In the genomic region with DNA sequence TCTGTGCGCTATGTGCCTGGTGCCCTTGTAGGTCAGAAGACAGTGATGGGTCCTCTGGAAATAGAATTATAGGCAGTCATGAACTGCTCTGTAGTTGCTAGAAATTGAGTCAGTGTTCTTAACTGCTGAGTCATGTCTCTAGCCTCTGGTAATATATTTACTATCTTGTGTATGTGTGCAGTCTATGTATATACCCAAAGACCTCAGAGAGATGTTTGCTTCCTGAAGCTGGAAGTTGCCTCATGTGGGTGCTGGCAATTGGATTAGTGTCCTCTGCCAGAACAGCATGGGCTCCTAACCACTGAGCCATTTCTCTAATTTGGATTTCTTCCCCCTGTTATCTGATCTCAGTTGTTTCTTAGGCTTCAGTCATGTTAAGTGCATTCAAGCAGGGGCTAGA, we compare ENCODE assay signal across 34 mouse cellular contexts. TPM values are rescaled to one million over a fixed set of nuclear protein-coding genes. Genes with fewer than 3 reads are reported as not detected.
DNase-seq lines count a peak whose midpoint lies in the region; ATAC-seq lines count a peak whose summit lies in the region.
"Had no signal": no experiment of that assay in that cellular context is flagged by ENCODE, and none has a peak within 500 bp of the region (broad histone marks: within the 10 kb centered on the region; RNA-seq: fewer than 3 reads in every experiment).

No protein-coding gene starts in this region.

- H3K36me3 ChIP-seq in liver, embryonic 13.5 days = peaks cover 81% of the 10 kb centered on the region
- H3K36me3 ChIP-seq in liver, embryonic 16.5 days (ENCODE audit: control insufficient read depth, insufficient read depth) = peaks cover 75% of the 10 kb centered on the region
- H3K36me3 ChIP-seq: neural tube, embryonic 15.5 days had no signal

- no peak for ATAC-seq in liver, embryonic 13.5 days (ENCODE audit: low read depth)
- no peak for ATAC-seq in liver, embryonic 16.5 days (ENCODE audit: low read depth)
- ATAC-seq: activated CD4-positive, CD25-positive, alpha-beta regulatory T cell, adult 4 months; forebrain, embryonic 14.5 days; intestine, postnatal 0 days had no signal

- H3K4me2 ChIP-seq in liver, embryonic 13.5 days = no peak overlapping the region
- no peak overlapping the region for H3K4me2 ChIP-seq in liver, embryonic 16.5 days (ENCODE audit: low read depth, low read length)
- H3K4me2 ChIP-seq: embryonic facial prominence, embryonic 15.5 days; heart, embryonic 11.5 days; hindbrain, embryonic 14.5 days; neural tube, embryonic 15.5 days had no signal

- WGBS in liver, embryonic 13.5 days (ENCODE audit: insufficient replicate concordance) = 95% methylated on average over 1 of the region's 1 CpGs
- WGBS in liver, embryonic 16.5 days (ENCODE audit: insufficient replicate concordance) = 97% methylated on average over 1 of the region's 1 CpGs

- peak overlapping the region; percentile 98 for H3K27ac ChIP-seq in liver, embryonic 13.5 days
- peak overlapping the region; percentile 27 for H3K27ac ChIP-seq in liver, embryonic 16.5 days (ENCODE audit: low read length)
- H3K27ac ChIP-seq: embryonic facial prominence, embryonic 10.5 days; embryonic facial prominence, embryonic 15.5 days; hindbrain, embryonic 14.5 days; neural tube, embryonic 15.5 days had no signal

- intact Hi-C loops in heart, postnatal 10 days (cut with DNase I) = no loop called here

- H3K4me3 ChIP-seq in liver, embryonic 13.5 days (replicated peaks) = no peak overlapping the region
- H3K4me3 ChIP-seq in liver, embryonic 16.5 days (ENCODE audit: low read depth, low read length) = no peak overlapping the region
- H3K4me3 ChIP-seq: embryonic facial prominence, embryonic 10.5 days; embryonic facial prominence, embryonic 15.5 days; neural tube, embryonic 15.5 days had no signal

- no peak for DNase-seq in liver, embryonic 13.5 days
- DNase-seq in liver (no peak), MN1 (ENCODE audit: low spot score) (peak; percentile 79)
- no peak for DNase-seq in heart, postnatal 10 days
- no peak for DNase-seq in kidney, postnatal 10 days
- DNase-seq in left cerebral cortex, adult 9 months (ENCODE audit: low spot score in 2 of 2) = no peak
- DNase-seq: adrenal gland, adult 2 months; adrenal gland, postnatal 36 days; B cell, adult 2 months; cerebellum, adult 18-20 months; cerebellum, postnatal 25 days; gastrocnemius, postnatal 25 days; heart, adult 18-20 months; kidney, adult 9 months; kidney, postnatal 14 days; layer of hippocampus, adult 9-11 months; lung, postnatal 36 days; midbrain, embryonic 14.5 days; retina, postnatal 1 day; right cerebral cortex, postnatal 25 days; spleen, adult 18-20 months; thymus, adult 2 months; thymus, postnatal 36 days had no signal

- H3K9ac ChIP-seq in liver, embryonic 13.5 days = peak overlapping the region; percentile 14; the same call in 1 of the 2 replicates
- no peak overlapping the region for H3K9ac ChIP-seq in liver, embryonic 16.5 days (ENCODE audit: low read depth, low read length)
- H3K9ac ChIP-seq: embryonic facial prominence, embryonic 15.5 days; hindbrain, embryonic 14.5 days; neural tube, embryonic 15.5 days had no signal

- H3K27me3 ChIP-seq in liver, embryonic 13.5 days = no peaks in the 10 kb centered on the region
- H3K27me3 ChIP-seq in liver, embryonic 16.5 days (ENCODE audit: control insufficient read depth, insufficient read depth, low read depth, low read length) = no peaks in the 10 kb centered on the region
- H3K27me3 ChIP-seq: embryonic facial prominence, embryonic 15.5 days; neural tube, embryonic 15.5 days had no signal

- H3K4me1 ChIP-seq in liver, embryonic 13.5 days (replicated peaks) = peaks cover 63% of the 10 kb centered on the region
- peaks cover 26% of the 10 kb centered on the region for H3K4me1 ChIP-seq in liver, embryonic 16.5 days (ENCODE audit: control insufficient read depth, low read depth, low read length)

- no peaks in the 10 kb centered on the region for H3K9me3 ChIP-seq in liver, embryonic 13.5 days (replicated peaks)
- H3K9me3 ChIP-seq in liver, embryonic 16.5 days (replicated peaks; ENCODE audit: control insufficient read depth, low read length) = no peaks in the 10 kb centered on the region
- H3K9me3 ChIP-seq: embryonic facial prominence, embryonic 10.5 days; embryonic facial prominence, embryonic 15.5 days; neural tube, embryonic 15.5 days had no signal

RNA-seq across cellular contexts. Expression of a gene that starts 3.3 kb away (rescaled TPM):
- 38.2 and 42.2 TPM in 2 replicates for polyA plus RNA-seq in liver, embryonic 13.5 days (2015; fragmentation: Nextera tagmentation; extraction: Ambion mirVana)
- polyA plus RNA-seq in liver, embryonic 16.5 days (2015; fragmentation: Nextera tagmentation; extraction: Ambion mirVana) = 19.5 and 20.9 TPM in 2 replicates
- 100 to 1,000 TPM; 106 to 113 TPM for total RNA-seq in heart, postnatal 10 days (2021)

RNA-seq across cellular contexts. Expression of a gene that starts 9.2 kb away (rescaled TPM):
- 0.22 and 0.47 TPM in 2 replicates for polyA plus RNA-seq in liver, embryonic 13.5 days (2015; fragmentation: Nextera tagmentation; extraction: Ambion mirVana)
- 0.24 and 0.67 TPM in 2 replicates for polyA plus RNA-seq in liver, embryonic 16.5 days (2015; fragmentation: Nextera tagmentation; extraction: Ambion mirVana)
- 1 to 10 TPM; 1.0 to 2.3 TPM for total RNA-seq in heart, postnatal 10 days (2021)
- total RNA-seq: liver, adult 2 months; monocyte, adult 5-6 weeks had no signal

RNA-seq across cellular contexts. Expression of a gene that starts 9.3 kb away (rescaled TPM):
- polyA plus RNA-seq in liver, embryonic 13.5 days (2015; fragmentation: Nextera tagmentation; extraction: Ambion mirVana) = 5.1 and 11.3 TPM in 2 replicates
- 10.7 and 17.7 TPM in 2 replicates for polyA plus RNA-seq in liver, embryonic 16.5 days (2015; fragmentation: Nextera tagmentation; extraction: Ambion mirVana)
- total RNA-seq in heart, postnatal 10 days (2021) = 10 to 100 TPM; 19.0 to 27.2 TPM

RNA-seq across cellular contexts. Expression of a gene that starts 12.1 kb away (rescaled TPM):
- 109 and 122 TPM in 2 replicates for polyA plus RNA-seq in liver, embryonic 13.5 days (2015; fragmentation: Nextera tagmentation; extraction: Ambion mirVana)
- 102 and 103 TPM in 2 replicates for polyA plus RNA-seq in liver, embryonic 16.5 days (2015; fragmentation: Nextera tagmentation; extraction: Ambion mirVana)
- total RNA-seq in heart, postnatal 10 days (2021) = 10 to 100 TPM; 15.3 to 17.6 TPM

RNA-seq across cellular contexts. Expression of a gene that starts 13.0 kb away (rescaled TPM):
- 38.7 and 50.1 TPM in 2 replicates for polyA plus RNA-seq in liver, embryonic 13.5 days (2015; fragmentation: Nextera tagmentation; extraction: Ambion mirVana)
- 17.2 and 24.3 TPM in 2 replicates for polyA plus RNA-seq in liver, embryonic 16.5 days (2015; fragmentation: Nextera tagmentation; extraction: Ambion mirVana)
- 10 to 100 TPM in 1 of 2 experiments, 1 to 10 TPM in 1; 6.4 to 19.6 TPM for total RNA-seq in heart, postnatal 10 days (2021)
